Mouse (Mus musculus) lung, adult 2 months (tissue): ENCODE measurements around the gene Ftsj1. TPM values are rescaled to one million over a fixed set of nuclear protein-coding genes. Genes with fewer than 3 reads are reported as not detected.
A peak's percentile ranks its signal among the peaks of the same experiment; 100 is the strongest.

ENCODE experiments used
- DNase-seq: peaks from one replicate; pipeline ENCODE4 v3.0.0; 2022
- H3K4me1 ChIP-seq: fragments of 200-500 bp; 2 replicates; pipeline ENCODE4 v1.6.1; 2011; ENCODE audit warnings: low read length; ENCODE audit not compliant: control insufficient read depth, insufficient read depth
- H3K4me3 ChIP-seq: fragments of 200-500 bp; replicated peaks from 2 replicates; pipeline ENCODE3; 2011; ENCODE audit warnings: low read depth, mild to moderate bottlenecking, control low read depth, low read length; ENCODE audit errors: extremely low read depth
- CTCF ChIP-seq: fragments of 200-500 bp; IDR thresholded peaks from 2 replicates; pipeline ENCODE4 v1.5.1; 2011; ENCODE audit warnings: mild to moderate bottlenecking, low read length, control low read depth; ENCODE audit not compliant: insufficient read depth
- POLR2A ChIP-seq: fragments of 200-500 bp; IDR thresholded peaks from 2 replicates; pipeline ENCODE4 v1.6.1; 2011; ENCODE audit warnings: low read depth, mild to moderate bottlenecking, control low read depth, low read length, borderline replicate concordance; ENCODE audit errors: extremely low read depth
- WGBS: fragments of 180-500 bp; shearing (Covaris S2); methylation state at CpG from one replicate; pipeline ENCODE4 v1.1.7; 2018; 5-methylcytosine and 5-hydroxymethylcytosine counted together
- polyA plus RNA-seq: library from polyadenylated mRNA; depleted of rRNA; stranded (reverse); fragments of >200 nt; gene quantifications from 2 replicates; pipeline ENCODE4 v1.2.3, GENCODE M21; 2012

The Ftsj1 gene
- polyA plus RNA-seq, 1 experiment, result 33.1 TPM

DNA sequence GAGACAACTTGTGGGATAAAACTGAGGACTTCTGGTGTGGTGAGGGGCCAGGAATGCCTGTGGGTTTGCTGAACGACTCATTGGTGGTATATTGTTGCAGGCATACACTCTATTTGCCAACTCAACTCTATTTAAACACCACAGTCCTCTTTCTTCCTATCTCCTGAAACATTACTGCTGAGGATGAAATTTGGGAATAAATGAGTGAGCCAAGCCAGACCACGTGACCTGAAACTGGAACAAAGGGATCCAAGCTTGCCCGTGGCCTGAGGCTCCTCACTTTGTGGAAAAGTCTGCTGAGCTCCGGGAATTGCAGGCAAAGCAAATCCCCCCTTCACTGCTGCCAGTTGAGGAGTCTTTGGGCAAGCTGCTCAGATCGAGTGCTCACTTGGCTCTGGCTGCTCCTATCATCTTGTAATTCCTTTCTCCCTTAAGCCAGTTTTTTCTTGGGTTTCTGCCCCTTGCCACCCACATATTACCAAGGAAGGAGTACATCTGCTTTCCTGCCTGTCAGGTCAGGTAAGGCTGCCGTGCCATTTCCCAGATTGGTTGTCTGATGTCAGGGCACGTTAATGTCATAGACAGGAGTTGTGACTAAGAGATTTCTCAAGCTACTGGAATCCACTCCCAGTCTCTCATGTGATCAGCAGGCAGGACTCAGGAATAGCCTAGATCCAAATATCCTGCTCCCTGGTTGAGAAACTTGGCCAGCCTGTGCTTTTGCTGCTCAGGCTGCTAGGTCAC, 29.4 kb downstream of the Ftsj1 start:
- Histone ChIP-seq H3K4me1 (no peaks in the 10 kb centered on the region; the same call in 1 of the 2 replicates), H3K4me3 (no peak overlapping the region)
- DNase-seq, result no peak
- no peak for TF ChIP-seq POLR2A
- TF ChIP-seq CTCF, result no peak
- WGBS, result 46% methylated on average over 7 of the region's 7 CpGs

DNA sequence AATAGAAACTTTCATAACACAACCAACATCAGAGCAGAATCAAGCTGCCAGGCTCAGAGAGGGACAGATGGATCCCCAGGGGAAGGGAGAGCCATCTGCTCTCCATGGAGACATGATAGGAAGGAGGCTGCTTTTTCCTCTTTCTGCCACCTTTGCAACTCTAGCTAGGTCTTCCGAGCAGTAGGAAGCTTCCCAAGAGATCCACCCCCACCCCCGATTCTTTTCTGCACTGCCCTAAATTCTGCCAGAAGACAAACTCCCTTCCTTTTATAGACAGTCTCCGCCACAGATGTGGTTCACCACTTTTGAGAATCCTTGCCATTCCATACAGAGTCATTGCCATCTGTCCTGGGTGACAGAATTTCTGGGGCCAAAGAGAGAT, 29.9 kb downstream of the Ftsj1 start:
- TF ChIP-seq POLR2A, result no peak
- TF ChIP-seq CTCF, result no peak
- H3K4me3 ChIP-seq, result no peak overlapping the region
- H3K4me1 ChIP-seq, result no peaks in the 10 kb centered on the region; the same call in 1 of the 2 replicates
- WGBS, result 64% methylated on average over 3 of the region's 3 CpGs
- no peak for DNase-seq

DNA sequence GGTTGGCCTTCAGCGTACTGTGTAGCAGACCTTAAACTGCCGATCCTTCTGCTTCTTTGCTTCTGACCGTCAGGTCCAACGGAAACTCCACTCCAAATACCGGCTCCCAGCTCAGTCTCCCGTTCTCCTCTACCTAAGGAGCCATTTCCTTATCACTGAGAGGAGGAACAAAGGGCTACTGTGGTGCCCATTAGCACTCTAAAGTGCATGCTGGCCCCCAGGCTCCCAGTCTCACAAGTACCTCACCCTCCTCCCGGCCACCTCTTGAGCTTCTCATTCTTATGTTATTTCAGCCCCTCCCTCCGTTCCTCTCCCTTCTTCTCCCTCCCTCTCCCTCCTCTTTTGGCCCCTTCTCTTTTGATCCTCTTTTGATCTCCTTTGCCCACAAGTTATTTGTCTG, 32.6 kb downstream of the Ftsj1 start:
- no peak overlapping the region for H3K4me3 ChIP-seq
- no peak for DNase-seq
- 56% methylated on average over 8 of the region's 8 CpGs for WGBS
- no peaks in the 10 kb centered on the region; the same call in 1 of the 2 replicates for H3K4me1 ChIP-seq
- TF ChIP-seq POLR2A (no peak), CTCF (no peak)

DNA sequence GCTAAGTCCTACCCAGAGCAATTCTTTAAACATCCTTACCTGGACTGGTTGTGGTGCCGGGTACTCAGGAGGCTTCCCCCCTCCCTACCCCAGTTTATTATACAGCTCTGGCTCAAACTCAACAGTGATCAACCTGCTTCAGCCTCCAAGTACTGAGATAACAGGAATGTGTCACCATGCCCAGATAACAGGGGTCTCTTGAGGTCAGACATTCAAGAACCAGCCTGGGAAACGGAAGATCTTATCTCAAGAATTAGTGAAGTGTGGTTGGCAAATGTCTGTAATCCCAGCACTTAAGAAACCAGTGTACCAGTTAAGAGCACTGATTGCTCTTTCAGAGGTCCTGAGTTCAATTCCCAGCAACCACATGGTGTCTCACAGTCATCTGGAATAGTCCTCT, 34.1 kb downstream of the Ftsj1 start:
- Histone ChIP-seq H3K4me1 (no peaks in the 10 kb centered on the region; the same call in 1 of the 2 replicates), H3K4me3 (no peak overlapping the region)
- DNase-seq, result no peak
- TF ChIP-seq POLR2A, result no peak
- TF ChIP-seq CTCF, result no peak
- 62% methylated on average over 2 of the region's 2 CpGs for WGBS

DNA sequence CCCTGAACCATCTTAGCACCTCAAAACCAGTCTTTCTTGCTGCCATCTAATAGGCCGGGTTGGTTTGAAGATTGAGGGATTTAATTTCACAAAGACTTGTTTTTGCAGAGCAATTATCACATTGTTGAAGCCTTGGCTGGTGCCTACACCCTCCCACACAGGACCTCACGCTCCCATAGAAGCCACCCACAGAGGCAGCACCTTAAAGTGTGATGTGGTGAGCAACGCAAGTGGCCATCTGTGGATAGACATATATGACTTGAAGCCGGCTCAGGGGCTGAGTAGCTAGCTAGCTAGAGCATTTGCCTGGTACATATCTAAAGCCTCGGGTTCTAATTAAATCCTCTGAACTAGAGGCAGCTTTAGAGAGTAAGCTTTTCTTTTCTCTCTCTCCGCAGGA, 34.8 kb downstream of the Ftsj1 start:
- Histone ChIP-seq H3K4me3 (no peak overlapping the region), H3K4me1 (no peaks in the 10 kb centered on the region; the same call in 1 of the 2 replicates)
- TF ChIP-seq CTCF (no peak), POLR2A (no peak)
- no peak for DNase-seq
- WGBS, result 56% methylated on average over 6 of the region's 6 CpGs

DNA sequence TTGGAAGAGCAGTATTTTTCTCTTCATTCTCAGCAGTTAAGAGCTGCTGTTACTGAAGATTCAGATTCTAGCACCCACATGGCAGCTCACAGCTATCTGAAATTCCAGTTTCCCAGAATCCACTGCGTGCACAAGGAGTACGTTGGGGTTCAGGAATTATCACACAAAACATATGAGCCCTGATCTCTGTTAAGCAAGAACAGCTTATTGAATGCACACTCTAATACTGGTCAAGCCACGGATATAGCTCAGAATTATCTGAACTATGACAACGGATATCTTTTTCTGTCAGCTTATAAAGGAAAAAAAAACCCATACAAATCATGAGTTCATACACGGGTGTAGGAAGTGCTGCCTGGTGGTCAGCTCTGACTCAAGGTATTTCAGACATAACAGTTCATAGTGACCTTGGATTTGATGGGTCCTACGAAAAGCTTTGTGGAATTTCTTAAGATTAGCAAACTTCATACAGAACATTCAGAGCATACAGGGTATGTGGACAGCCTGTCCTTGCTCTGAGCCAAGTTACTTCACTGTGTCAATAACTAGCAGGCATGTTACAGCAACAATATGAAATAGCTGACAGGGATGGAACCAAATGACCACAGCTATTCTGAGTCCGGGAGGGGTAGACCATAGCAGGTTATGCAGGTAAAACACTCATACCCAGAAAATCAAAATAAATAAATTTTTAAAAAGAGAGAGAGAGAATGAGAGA, 40.6 kb downstream of the Ftsj1 start:
- TF ChIP-seq CTCF (no peak), POLR2A (no peak)
- Histone ChIP-seq H3K4me3 (no peak overlapping the region), H3K4me1 (no peaks in the 10 kb centered on the region; the same call in 1 of the 2 replicates)
- WGBS, result 63% methylated on average over 7 of the region's 7 CpGs
- DNase-seq, result no peak

DNA sequence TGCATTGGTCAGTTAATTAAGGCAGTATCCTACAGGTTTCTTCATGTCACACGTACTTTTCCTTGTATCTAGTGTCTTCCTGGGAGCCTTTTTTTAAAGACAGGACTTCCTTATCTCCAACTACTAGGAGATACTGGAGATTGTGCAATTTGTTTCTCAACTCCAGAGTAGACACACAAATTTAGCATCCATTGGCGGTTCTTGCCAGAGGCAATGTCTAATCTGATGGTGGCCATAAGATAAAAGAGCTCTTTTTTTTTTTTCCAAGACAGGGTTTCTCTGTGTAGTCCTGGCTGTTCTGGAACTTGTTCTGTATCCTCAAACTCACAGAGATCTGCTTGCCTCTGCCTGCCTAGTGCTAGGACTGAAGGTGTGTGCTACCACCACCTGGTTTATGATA, 42.5 kb downstream of the Ftsj1 start:
- TF ChIP-seq POLR2A, result no peak
- TF ChIP-seq CTCF, result no peak
- no peak for DNase-seq
- 50% methylated on average over 2 of the region's 2 CpGs for WGBS

DNA sequence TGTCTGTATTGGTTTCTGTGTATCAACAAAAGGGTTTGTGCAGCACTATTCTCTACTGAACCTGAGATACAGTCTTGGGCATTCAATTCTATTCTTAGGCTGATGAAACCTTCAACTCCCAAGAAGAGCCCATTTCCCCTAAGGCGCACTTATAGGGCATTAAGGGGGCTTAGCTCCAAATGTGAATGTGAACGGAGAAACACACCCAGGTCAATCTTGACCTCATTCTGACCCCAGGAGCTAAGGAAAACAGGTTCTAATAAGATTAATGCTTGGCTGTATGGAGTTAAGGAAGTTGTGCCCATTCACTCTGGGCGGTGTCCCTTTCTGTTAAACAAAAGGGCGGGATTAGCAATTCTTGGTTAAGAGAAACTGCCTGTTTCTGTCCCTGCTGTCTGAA, 45.0 kb downstream of the Ftsj1 start:
- DNase-seq, result no peak
- Histone ChIP-seq H3K4me3 (peak overlapping the region; percentile 16), H3K4me1 (peaks cover 2% of the 10 kb centered on the region; the same call in 1 of the 2 replicates)
- no peak for TF ChIP-seq POLR2A
- no peak for TF ChIP-seq CTCF
- WGBS, result 30% methylated on average over 4 of the region's 4 CpGs

More for the DNA sequence above, 42.5 kb downstream of the Ftsj1 start:
- Histone ChIP-seq H3K4me3 (no peak overlapping the region), H3K4me1 (peaks cover 2% of the 10 kb centered on the region; the same call in 1 of the 2 replicates)

DNA sequence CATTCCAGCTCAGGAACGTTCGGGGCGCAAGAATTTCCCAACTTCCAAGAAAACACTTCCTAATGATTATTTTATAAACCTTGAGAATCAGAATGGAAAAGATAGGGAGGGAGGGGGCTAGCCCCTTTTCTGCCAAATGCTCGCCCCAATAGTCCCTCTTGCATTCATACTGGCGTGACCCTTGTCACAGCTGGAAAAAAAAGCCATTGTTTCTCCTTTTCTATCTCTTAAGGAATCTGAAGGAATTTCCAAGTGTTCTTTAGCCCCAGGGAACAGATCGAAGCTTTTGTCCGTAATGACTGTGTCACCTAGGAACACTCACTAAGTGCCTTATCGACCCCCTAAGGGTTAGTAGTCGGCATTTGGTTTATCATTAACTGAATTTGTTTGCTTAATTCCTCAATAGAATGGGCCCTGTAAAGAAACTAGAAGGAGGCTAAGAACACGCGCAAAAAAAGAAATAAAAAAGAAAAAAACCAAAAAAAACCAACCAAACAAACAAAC, 45.5 kb downstream of the Ftsj1 start:
- WGBS, result 28% methylated on average over 11 of the region's 11 CpGs

More for the DNA sequence above, 45.5 kb downstream of the Ftsj1 start:
- peak overlapping the region; percentile 75 for H3K4me3 ChIP-seq
- no peak for TF ChIP-seq POLR2A
- no peak for TF ChIP-seq CTCF
- no peak for DNase-seq
- H3K4me1 ChIP-seq, result peaks cover 2% of the 10 kb centered on the region; the same call in 1 of the 2 replicates
